ENCODE assay signal across 7 mouse cellular contexts in the genomic region with DNA sequence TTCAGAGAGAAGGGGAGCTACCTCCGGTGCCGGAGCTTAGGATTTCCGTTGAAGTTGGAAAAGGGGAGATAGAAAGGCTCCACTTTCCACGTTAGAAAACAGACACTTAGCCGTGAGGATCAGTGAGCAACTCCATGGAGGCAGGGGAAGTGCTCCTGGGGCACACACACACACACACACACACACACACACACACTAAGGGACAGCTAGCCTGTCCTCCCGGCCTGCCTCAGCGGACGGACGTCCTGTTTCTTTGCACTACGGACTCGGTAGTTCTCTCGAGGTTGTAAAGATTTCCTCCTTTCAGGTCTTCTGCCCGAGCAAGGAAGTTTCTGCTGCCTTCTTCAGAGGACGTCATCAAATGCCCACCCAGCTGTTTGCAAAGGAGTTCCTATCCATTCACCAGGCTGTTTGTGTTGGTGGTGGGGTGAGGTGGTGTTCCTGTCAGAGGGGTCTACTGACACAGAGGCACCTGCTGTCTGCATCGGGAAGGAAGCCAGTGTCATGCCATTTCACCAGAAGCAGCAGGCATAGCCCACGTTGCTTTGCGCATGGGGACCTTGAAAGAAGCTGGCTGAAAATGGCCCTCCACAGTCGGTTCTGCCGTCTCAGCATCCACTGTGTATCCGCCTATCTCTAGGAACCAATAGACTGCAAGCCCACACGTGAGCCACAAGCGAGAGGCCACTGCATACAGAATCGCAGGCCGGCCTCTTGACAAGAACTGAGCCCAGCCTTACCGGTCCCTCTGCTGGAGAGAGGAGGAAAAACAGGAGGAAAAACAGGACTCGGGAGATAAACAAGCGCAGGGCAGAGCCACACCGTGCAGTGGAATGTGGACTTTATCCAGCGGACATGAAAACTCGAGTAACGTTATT. TPM values are rescaled to one million over a fixed set of nuclear protein-coding genes. Genes with fewer than 3 reads are reported as not detected.
DNase-seq lines count a peak whose midpoint lies in the region; ATAC-seq lines count a peak whose summit lies in the region.

No protein-coding gene starts in this region.

- peak overlapping the region; percentile 44 for H3K9ac ChIP-seq in intestine, embryonic 16.5 days (ENCODE audit: low read depth, low read length)

- H3K9me3 ChIP-seq in intestine, embryonic 16.5 days (ENCODE audit: control insufficient read depth, low read length), result no peaks in the 10 kb centered on the region
- H3K9me3 ChIP-seq in midbrain, embryonic 10.5 days (replicated peaks), result no peaks in the 10 kb centered on the region

- H3K27me3 ChIP-seq in intestine, embryonic 16.5 days (replicated peaks; ENCODE audit: control insufficient read depth, insufficient read depth, low read length), result no peaks in the 10 kb centered on the region
- peaks cover 44% of the 10 kb centered on the region for H3K27me3 ChIP-seq in midbrain, embryonic 10.5 days (ENCODE audit: low read depth, poor library complexity, severe bottlenecking)

- peak; percentile 89 for DNase-seq in adrenal gland, postnatal 14 days
- DNase-seq in embryo, embryonic 9.5 days (ENCODE audit: extremely low spot score), result peak; percentile 79
- peak; percentile 54 to 74 for DNase-seq in gastrocnemius, postnatal 4 days (ENCODE audit: low spot score in 2 of 2)
- peak; percentile 72 to 75 for DNase-seq in left cerebral cortex, postnatal 36 days (ENCODE audit: low spot score in 2 of 2)
- peak; percentile 79 for DNase-seq in midbrain, embryonic 10.5 days (ENCODE audit: low spot score)
- DNase-seq in skeletal muscle tissue, adult 2 months (ENCODE audit: low read depth, low spot score), result peak; percentile 86

- WGBS in intestine, embryonic 16.5 days, result 10% methylated on average over 31 of the region's 31 CpGs
- 17% methylated on average over 31 of the region's 31 CpGs for WGBS in midbrain, embryonic 10.5 days

- peak overlapping the region; percentile 45 for H3K4me2 ChIP-seq in intestine, embryonic 16.5 days (ENCODE audit: low read depth, low read length)

- no peaks in the 10 kb centered on the region for H3K36me3 ChIP-seq in intestine, embryonic 16.5 days (ENCODE audit: control insufficient read depth, insufficient read depth, low read length)
- no peaks in the 10 kb centered on the region for H3K36me3 ChIP-seq in midbrain, embryonic 10.5 days

- peak; percentile 89 for ATAC-seq in intestine, embryonic 16.5 days

- peaks cover 24% of the 10 kb centered on the region for H3K4me1 ChIP-seq in intestine, embryonic 16.5 days (ENCODE audit: control insufficient read depth, insufficient read depth, low read length)
- peaks cover 21% of the 10 kb centered on the region for H3K4me1 ChIP-seq in midbrain, embryonic 10.5 days

- peak overlapping the region; percentile 62 for H3K27ac ChIP-seq in intestine, embryonic 16.5 days (ENCODE audit: low read length)
- 0 out of 2 replicates have a peak overlapping the region, but pooled peaks have one; percentile 1 for H3K27ac ChIP-seq in midbrain, embryonic 10.5 days (replicated peaks)

- intact Hi-C loops in left cerebral cortex, postnatal 36 days (cut with DNase I), result loop anchor here (5.0 kb wide), 3 partner anchors 40 to 340 kb away; partner anchors contain the start of gene Mark1

- H3K4me3 ChIP-seq in intestine, embryonic 16.5 days (ENCODE audit: low read length), result peak overlapping the region; percentile 9
- H3K4me3 ChIP-seq in midbrain, embryonic 10.5 days, result peak overlapping the region; percentile 39

RNA-seq across cellular contexts. Expression of gene Marc2, which starts 5.7 kb away (rescaled TPM):
- 269 and 327 TPM in 2 replicates for total RNA-seq in adrenal gland, postnatal 14 days (2021)
- total RNA-seq in gastrocnemius, postnatal 4 days (2021), result 100 to 1,000 TPM; 187 to 191 TPM
- polyA plus RNA-seq in intestine, embryonic 16.5 days (2015; fragmentation: Nextera tagmentation; extraction: Ambion mirVana), result 404 and 475 TPM in 2 replicates
- total RNA-seq in left cerebral cortex, postnatal 36 days (2021), result 100 to 1,000 TPM; 156 to 164 TPM
- 85.7 and 93.7 TPM in 2 replicates for polyA plus RNA-seq in midbrain, embryonic 10.5 days (2016; fragmentation: Nextera tagmentation; extraction: Ambion mirVana)

RNA-seq across cellular contexts. Expression of gene C130074G19Rik, which starts 31.0 kb away (rescaled TPM):
- total RNA-seq in adrenal gland, postnatal 14 days (2021), result 31.6 and 32.6 TPM in 2 replicates
- 10 to 100 TPM; 28.7 to 30.8 TPM for total RNA-seq in gastrocnemius, postnatal 4 days (2021)
- polyA plus RNA-seq in intestine, embryonic 16.5 days (2015; fragmentation: Nextera tagmentation; extraction: Ambion mirVana), result 1.8 and 2.0 TPM in 2 replicates
- 10 to 100 TPM; 39.6 to 50.5 TPM for total RNA-seq in left cerebral cortex, postnatal 36 days (2021)
- polyA plus RNA-seq in midbrain, embryonic 10.5 days (2016; fragmentation: Nextera tagmentation; extraction: Ambion mirVana), result 0.57 and 0.62 TPM in 2 replicates

RNA-seq across cellular contexts. Expression of gene Marc1, which starts 40.9 kb away (rescaled TPM):
- total RNA-seq in adrenal gland, postnatal 14 days (2021), result 1.5 and 30.7 TPM in 2 replicates
- under 1 TPM in 1 of 2 experiments, not detected in 1; 0.83 TPM for total RNA-seq in gastrocnemius, postnatal 4 days (2021)
- 1.1 and 1.5 TPM in 2 replicates for polyA plus RNA-seq in intestine, embryonic 16.5 days (2015; fragmentation: Nextera tagmentation; extraction: Ambion mirVana)
- under 1 TPM in 1 of 2 experiments, not detected in 1; 0.18 TPM for total RNA-seq in left cerebral cortex, postnatal 36 days (2021)
- polyA plus RNA-seq in midbrain, embryonic 10.5 days (2016; fragmentation: Nextera tagmentation; extraction: Ambion mirVana), result 0.11 TPM in 1 of 2 replicates, not detected in the other

Comparison
In these comparisons a context has a peak if more than half of its experiments do, and no peak if none do; other contexts are left out.
1. Peak in every context shown above with its lines: DNase-seq, ATAC-seq, H3K4me3 ChIP-seq and H3K27ac ChIP-seq.